Mouse (Mus musculus): ENCODE results near the gene Hspbap1. TPM values are rescaled to one million over a fixed set of nuclear protein-coding genes. Genes with fewer than 3 reads are reported as not detected.

Hspbap1 gene
- total RNA-seq, 2 experiments from 2014 or later = 7.1 to 7.2 TPM

- peak in 1 of 2 experiments; percentile 9 for DNase-seq (ENCODE audit: low spot score in 2 of 2)
These were observed 101.1 kb downstream of the Hspbap1 start, which contains the start of gene Parp14 for GRCm38 (mm10) chr16:35871048-35871851. Parp14 (minus strand) TSS chr16:35871544.

DNA sequence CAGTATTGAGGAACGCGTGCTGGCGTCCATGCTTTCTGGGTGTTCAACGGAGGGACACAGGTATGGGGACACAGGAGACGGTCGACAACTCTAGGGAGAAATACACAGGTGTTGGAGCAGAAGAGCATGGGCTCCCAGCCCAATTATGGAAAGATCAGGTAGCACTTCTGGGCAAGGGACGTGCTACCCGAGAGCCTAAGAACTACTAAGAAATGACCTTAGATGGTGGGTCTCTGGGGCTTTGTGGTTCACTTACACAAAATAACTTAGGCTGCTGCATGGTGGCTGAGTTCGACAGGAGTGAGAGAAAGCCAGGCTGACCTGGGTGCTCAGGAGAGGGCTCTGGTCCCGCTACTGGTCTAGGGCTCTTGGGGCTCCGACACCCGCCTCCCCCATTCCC lies 101.7 kb downstream of the Hspbap1 start:
- no peak for DNase-seq (ENCODE audit: low spot score in 2 of 2)

DNA sequence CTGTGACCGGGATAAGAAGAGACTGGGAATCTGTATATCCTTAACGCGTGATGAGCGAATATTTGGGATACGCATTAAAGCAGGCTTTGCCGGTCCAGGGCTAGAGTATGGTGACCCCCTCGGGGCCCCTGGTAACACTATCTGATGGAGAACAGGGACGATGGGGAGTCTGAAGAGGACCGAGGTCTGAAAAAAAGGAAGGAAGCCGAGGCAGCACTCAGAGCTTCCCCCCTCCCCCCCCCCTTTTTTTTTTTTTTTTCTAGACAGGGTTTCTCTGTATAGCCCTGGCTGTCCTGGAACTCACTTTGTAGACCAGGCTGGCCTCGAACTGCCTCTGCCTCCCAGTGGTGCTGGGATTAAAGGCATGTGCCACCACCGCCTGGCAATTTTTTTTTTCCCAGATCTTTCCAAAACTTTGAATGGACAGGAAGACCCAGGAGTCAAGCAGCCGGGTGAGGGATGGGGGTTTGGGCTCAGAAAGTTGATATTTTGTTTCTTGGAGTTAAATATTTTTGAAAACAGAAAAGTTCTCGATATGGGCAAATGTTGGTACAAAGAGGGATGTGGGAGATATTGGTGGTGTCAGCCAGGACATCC lies 102.3 kb downstream of the Hspbap1 start:
- no peak for DNase-seq (ENCODE audit: low spot score in 2 of 2)

DNA sequence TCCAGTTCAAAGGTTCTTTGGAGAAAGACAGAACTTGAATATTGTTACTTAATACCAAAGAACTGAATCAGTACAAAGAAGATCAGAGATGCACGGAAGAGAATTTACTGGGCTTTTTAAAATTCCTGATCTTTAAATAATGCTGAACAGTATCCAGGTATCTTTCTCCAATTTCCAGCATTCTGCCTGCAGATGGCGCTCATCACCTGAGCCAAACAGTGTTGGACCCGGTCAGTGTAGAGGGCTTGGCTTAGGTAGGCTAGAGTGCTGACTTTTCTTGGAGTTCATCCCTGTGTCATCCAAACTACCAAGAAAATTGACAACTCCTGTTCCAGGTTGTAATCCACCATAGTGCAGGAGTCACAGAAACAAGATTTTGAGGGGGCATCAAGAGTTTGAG lies 104.2 kb downstream of the Hspbap1 start:
- peak; percentile 7 to 47 for DNase-seq (ENCODE audit: low spot score in 2 of 2)

Other genes with a start within 250 kb of the Hspbap1 start
- 10 to 100 TPM; 12.7 to 16.0 TPM for gene Sema5b, start 229.2 kb upstream of the Hspbap1 start, total RNA-seq (2021)
- 10 to 100 TPM; 65.7 to 68.0 TPM for gene Dirc2, start 1.0 kb upstream of the Hspbap1 start, total RNA-seq (2021)
- gene Parp14, start 101.2 kb downstream of the Hspbap1 start, total RNA-seq (2021) = 1 to 10 TPM; 1.4 to 2.0 TPM
- 1 to 10 TPM; 2.3 to 3.4 TPM for gene Parp9, start 168.1 kb downstream of the Hspbap1 start, total RNA-seq (2021)
- 1 to 10 TPM; 4.0 to 5.6 TPM for gene Dtx3l, start 168.8 kb downstream of the Hspbap1 start, total RNA-seq (2021)
- gene Kpna1, start 208.4 kb downstream of the Hspbap1 start, total RNA-seq (2021) = 100 to 1,000 TPM; 148 to 152 TPM